Mouse (Mus musculus): ENCODE data around the gene Clta.

Gene Clta

DNA sequence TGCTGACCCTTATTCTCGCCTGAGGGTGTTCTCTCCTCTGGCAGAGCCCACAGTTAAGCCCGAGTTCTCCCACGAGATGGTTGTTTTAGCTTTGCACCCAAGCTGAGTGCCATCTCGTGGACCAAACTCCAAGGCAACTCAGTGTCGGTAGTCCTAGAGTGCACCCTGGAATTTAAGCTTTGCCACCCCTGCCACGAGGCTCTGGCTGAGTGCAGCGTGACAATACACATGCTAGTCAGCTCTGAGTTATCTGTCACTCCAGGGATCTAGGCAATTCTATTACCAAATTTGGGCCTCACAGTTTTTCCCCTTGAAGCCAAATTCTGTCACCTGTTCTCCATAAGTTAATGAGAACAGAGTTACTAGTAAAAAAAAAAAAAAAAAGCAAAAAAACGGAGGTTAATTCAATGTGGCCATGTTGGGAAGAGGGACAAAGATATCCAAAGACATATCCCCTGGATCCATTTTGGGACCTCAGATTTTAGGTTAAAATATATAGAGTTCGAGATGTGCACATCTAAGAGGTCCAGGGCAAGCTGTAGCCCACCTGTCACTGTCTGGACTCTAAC lies 68.7 kb downstream of the Clta start:
- DNase-seq (ENCODE audit: low spot score in 2 of 2): no peak

- DNase-seq (ENCODE audit: low spot score in 2 of 2): no peak
Observed at GRCm38 (mm10) chr4:44073799-44074198, 69.5 kb downstream of the Clta start.

DNA sequence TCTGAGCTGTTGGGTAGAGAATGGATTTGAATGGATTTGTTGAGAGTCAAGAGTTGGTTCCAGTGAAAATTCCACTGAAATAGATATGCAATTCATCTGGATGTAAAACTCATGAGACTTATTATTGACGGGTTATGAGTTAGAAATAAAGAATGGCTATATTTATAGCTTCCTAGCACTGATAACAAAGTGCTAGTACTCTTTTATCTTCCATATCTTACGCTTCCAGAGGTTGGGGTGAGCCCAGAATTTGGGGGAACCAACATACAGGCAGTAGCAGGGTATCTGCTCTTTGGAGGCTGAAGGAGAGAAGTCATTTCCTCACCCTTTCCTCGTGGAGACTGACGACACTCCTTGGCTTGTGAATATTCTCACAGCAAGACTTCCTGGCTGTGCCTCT lies 70.2 kb downstream of the Clta start:
- DNase-seq (ENCODE audit: low spot score in 2 of 2): no peak

GRCm38 (mm10) chr4:44078358-44078933 lies 74.2 kb downstream of the Clta start:
- DNase-seq (ENCODE audit: low spot score in 2 of 2): no peak

Data from frontal cortex, postnatal 36 days (tissue).